Mouse (Mus musculus) midbrain, embryonic 15.5 days (tissue): ENCODE data around the gene Zfp536. TPM values are rescaled to one million over a fixed set of nuclear protein-coding genes. Genes with fewer than 3 reads are reported as not detected.
"Not testable (repeated sequence)": the region's sequence is repeated elsewhere in the genome, so short reads cannot be mapped to it uniquely, and the experiment has no call there.

Experiments used
- ATAC-seq: fragments of 200-750 bp; cut with Nextera tagmentation; replicated peaks from 2 replicates; pipeline ENCODE4 v1.8.0; 2017; ENCODE audit warnings: moderate TSS enrichment
- H3K27ac ChIP-seq: fragments of 300-500 bp; sonication (generic); 2 replicates; pipeline ENCODE4 v1.5.1; 2015; ENCODE audit warnings: mild to moderate bottlenecking, inconsistent platforms
- H3K27me3 ChIP-seq: fragments of 300-500 bp; sonication (generic); replicated peaks from 2 replicates; pipeline ENCODE4 v1.6.1; 2015; ENCODE audit warnings: inconsistent platforms
- H3K36me3 ChIP-seq: fragments of 300-500 bp; sonication (generic); replicated peaks from 2 replicates; pipeline ENCODE4 v1.6.1; 2015; ENCODE audit warnings: inconsistent platforms
- H3K4me1 ChIP-seq: fragments of 300-500 bp; sonication (generic); 2 replicates; pipeline ENCODE4 v1.6.1; 2015; ENCODE audit warnings: inconsistent platforms
- H3K4me2 ChIP-seq: fragments of 300-500 bp; sonication (generic); 2 replicates; pipeline ENCODE4 v1.6.1; 2015; ENCODE audit warnings: inconsistent platforms, mild to moderate bottlenecking, moderate library complexity
- H3K4me3 ChIP-seq: fragments of 300-500 bp; sonication (generic); 2 replicates; pipeline ENCODE4 v1.5.1; 2015; ENCODE audit warnings: mild to moderate bottlenecking, inconsistent platforms
- H3K9ac ChIP-seq: fragments of 300-500 bp; sonication (generic); 2 replicates; pipeline ENCODE4 v1.6.1; 2015; ENCODE audit warnings: mild to moderate bottlenecking, inconsistent platforms
- H3K9me3 ChIP-seq: fragments of 300-500 bp; sonication (generic); 2 replicates; pipeline ENCODE4 v1.6.1; 2016; ENCODE audit warnings: inconsistent platforms
- WGBS: fragments of 180-500 bp; shearing (Covaris S2); methylation state at CpG from one replicate; pipeline ENCODE4 v1.1.7; 2015; ENCODE audit warnings: mixed read lengths; 5-methylcytosine and 5-hydroxymethylcytosine counted together
- polyA plus RNA-seq: library from polyadenylated mRNA; unstranded; fragments of >200 nt; fragmentation: Nextera tagmentation; extraction: Ambion mirVana; gene quantifications from 2 replicates; pipeline ENCODE4 v1.2.1, GENCODE M21; 2015

The Zfp536 gene
- polyA plus RNA-seq, 1 experiment from 2014 or later = 36.7 TPM

- no peak overlapping the region for H3K4me2 ChIP-seq
- H3K9me3 ChIP-seq = no peaks in the 10 kb centered on the region
- H3K4me3 ChIP-seq = no peak overlapping the region
- no peaks in the 10 kb centered on the region for H3K27me3 ChIP-seq
- H3K9ac ChIP-seq = no peak overlapping the region
- ATAC-seq = no peak
- H3K27ac ChIP-seq = no peak overlapping the region
- H3K36me3 ChIP-seq = no peaks in the 10 kb centered on the region
- 95% methylated on average over 2 of the region's 2 CpGs for WGBS
- H3K4me1 ChIP-seq = no peaks in the 10 kb centered on the region
Observed at GRCm38 (mm10) chr7:37617880-37618279, 155.6 kb downstream of the Zfp536 start.

DNA sequence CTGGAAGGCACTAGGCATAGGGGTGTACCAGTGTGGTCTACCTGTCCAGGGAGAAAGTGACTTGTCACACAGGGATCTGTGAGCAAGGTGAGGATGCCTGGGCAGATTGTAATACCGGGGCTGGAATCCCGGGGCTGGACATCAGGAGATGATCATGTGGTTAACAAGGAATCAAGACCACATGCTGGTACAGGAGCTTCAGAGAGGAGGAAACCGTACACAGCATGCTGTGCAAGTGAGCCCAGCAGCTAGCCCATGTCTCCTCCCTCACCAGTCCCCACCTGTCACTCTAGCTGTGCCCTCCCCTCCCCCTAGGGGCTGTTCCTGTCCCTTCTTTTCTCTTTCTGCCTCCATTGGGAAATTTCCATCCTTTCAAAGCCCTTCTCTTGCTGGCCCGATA, 157.5 kb downstream of the Zfp536 start:
- Histone ChIP-seq H3K27ac (no peak overlapping the region), H3K4me1 (no peaks in the 10 kb centered on the region), H3K4me3 (no peak overlapping the region), H3K4me2 (no peak overlapping the region), H3K36me3 (no peaks in the 10 kb centered on the region), H3K27me3 (no peaks in the 10 kb centered on the region), H3K9me3 (no peaks in the 10 kb centered on the region), H3K9ac (no peak overlapping the region)
- 72% methylated on average over 4 of the region's 4 CpGs for WGBS
- no peak for ATAC-seq

DNA sequence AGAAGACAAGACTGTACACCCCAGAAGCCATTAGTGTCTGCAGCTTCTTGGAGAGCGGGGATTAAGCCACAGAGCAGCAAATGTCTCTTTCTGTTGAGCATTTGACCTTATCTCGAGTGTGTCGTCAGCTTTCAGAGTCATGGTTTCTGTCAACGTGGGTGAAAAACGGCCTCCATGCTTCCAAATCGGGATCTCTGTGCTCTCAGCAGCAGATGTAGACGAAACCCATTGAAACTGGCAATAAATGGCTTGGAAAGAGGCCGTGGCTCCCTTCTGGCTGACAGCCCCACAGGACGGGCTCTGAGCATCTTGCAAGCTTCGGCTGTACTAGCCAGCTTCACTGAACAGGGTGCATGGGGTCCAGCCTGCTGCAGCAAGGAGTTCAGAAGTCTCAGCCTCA, 159.1 kb downstream of the Zfp536 start:
- no peak overlapping the region for H3K27ac ChIP-seq

DNA sequence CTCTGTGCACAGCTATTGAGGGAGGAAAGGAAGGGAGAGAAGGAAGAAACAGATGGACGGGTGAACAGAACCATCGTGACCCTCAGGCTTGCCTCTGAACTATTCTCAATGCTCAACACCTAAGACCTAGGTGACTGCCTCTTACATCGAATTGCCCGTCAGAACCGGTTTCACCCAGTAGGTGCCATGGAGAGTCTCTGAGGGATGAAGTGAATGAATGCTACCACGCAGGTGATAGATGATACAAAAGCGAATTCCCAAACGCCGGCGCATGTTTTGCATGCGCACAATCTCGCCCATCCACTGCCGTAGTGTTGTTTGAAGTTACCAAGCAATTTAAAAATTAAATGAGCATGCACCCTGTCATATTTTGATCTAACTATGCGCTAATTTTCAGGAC, 164.9 kb downstream of the Zfp536 start:
- WGBS = 96% methylated on average over 14 of the region's 14 CpGs
- no peaks in the 10 kb centered on the region for H3K27me3 ChIP-seq
- H3K9me3 ChIP-seq = no peaks in the 10 kb centered on the region
- no peaks in the 10 kb centered on the region for H3K4me1 ChIP-seq
- H3K36me3 ChIP-seq = no peaks in the 10 kb centered on the region
- no peak overlapping the region for H3K4me2 ChIP-seq
- H3K9ac ChIP-seq = no peak overlapping the region
- no peak for ATAC-seq
- H3K27ac ChIP-seq = no peak overlapping the region
- H3K4me3 ChIP-seq = no peak overlapping the region

More for the DNA sequence above, 159.1 kb downstream of the Zfp536 start:
- no peaks in the 10 kb centered on the region for H3K27me3 ChIP-seq
- no peaks in the 10 kb centered on the region for H3K4me1 ChIP-seq
- WGBS = 69% methylated on average over 10 of the region's 10 CpGs
- H3K9me3 ChIP-seq = no peaks in the 10 kb centered on the region
- H3K9ac ChIP-seq = no peak overlapping the region
- no peaks in the 10 kb centered on the region for H3K36me3 ChIP-seq
- H3K4me2 ChIP-seq = no peak overlapping the region
- no peak overlapping the region for H3K4me3 ChIP-seq
- no peak for ATAC-seq

DNA sequence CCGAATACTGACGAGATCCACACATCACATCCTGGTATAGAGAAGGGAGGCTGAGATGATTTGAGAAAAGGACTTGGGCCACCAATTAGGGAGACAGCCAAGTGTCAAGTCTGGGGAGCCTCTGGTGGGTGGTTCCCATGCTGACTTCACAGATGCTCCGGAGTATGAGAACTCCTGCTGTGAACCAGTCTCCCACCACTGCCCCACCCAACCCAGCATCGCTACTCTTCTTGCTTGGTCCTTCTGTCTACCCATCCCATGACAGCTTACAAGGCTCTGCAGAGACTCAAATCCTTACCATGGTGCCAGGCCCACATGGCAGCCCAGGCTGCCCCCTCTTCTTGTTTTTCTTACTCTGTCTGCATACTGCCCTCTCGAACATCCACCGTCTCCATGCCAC, 165.5 kb downstream of the Zfp536 start:
- Histone ChIP-seq H3K27ac (no peak overlapping the region), H3K9ac (no peak overlapping the region), H3K4me1 (peaks cover 4% of the 10 kb centered on the region), H3K27me3 (no peaks in the 10 kb centered on the region), H3K9me3 (no peaks in the 10 kb centered on the region), H3K4me2 (no peak overlapping the region), H3K36me3 (no peaks in the 10 kb centered on the region), H3K4me3 (no peak overlapping the region)
- 94% methylated on average over 6 of the region's 6 CpGs for WGBS
- ATAC-seq = no peak

- Histone ChIP-seq H3K36me3 (no peaks in the 10 kb centered on the region), H3K4me1 (peaks cover 5% of the 10 kb centered on the region), H3K9me3 (no peaks in the 10 kb centered on the region), H3K4me2 (no peak overlapping the region), H3K4me3 (no peak overlapping the region), H3K27me3 (no peaks in the 10 kb centered on the region), H3K27ac (no peak overlapping the region), H3K9ac (no peak overlapping the region)
- ATAC-seq = no peak
- WGBS = 84% methylated on average over 5 of the region's 5 CpGs
Observed at GRCm38 (mm10) chr7:37606472-37606871, 167.0 kb downstream of the Zfp536 start.

- H3K4me3 ChIP-seq, H3K4me2 ChIP-seq, H3K9ac ChIP-seq, H3K27ac ChIP-seq, H3K27me3 ChIP-seq, H3K9me3 ChIP-seq, H3K36me3 ChIP-seq: not testable (repeated sequence)
- ATAC-seq = peak; percentile 70; the same call in 1 of the 2 replicates
- peaks cover 13% of the 10 kb centered on the region for H3K4me1 ChIP-seq
Observed at GRCm38 (mm10) chr7:37603525-37603909, 169.9 kb downstream of the Zfp536 start.

GRCm38 (mm10) chr7:37602871-37603524, 170.4 kb downstream of the Zfp536 start:
- no peak overlapping the region for H3K4me3 ChIP-seq
- WGBS = 11% methylated on average over 9 of the region's 9 CpGs
- H3K9ac ChIP-seq = no peak overlapping the region
- H3K9me3 ChIP-seq = no peaks in the 10 kb centered on the region
- peak; percentile 54; the same call in 1 of the 2 replicates for ATAC-seq
- H3K27ac ChIP-seq = no peak overlapping the region
- no peak overlapping the region for H3K4me2 ChIP-seq
- no peaks in the 10 kb centered on the region for H3K36me3 ChIP-seq
- no peaks in the 10 kb centered on the region for H3K27me3 ChIP-seq
- peaks cover 13% of the 10 kb centered on the region for H3K4me1 ChIP-seq

- Histone ChIP-seq H3K9me3 (no peaks in the 10 kb centered on the region), H3K9ac (no peak overlapping the region), H3K4me1 (peaks cover 13% of the 10 kb centered on the region), H3K36me3 (no peaks in the 10 kb centered on the region), H3K27me3 (no peaks in the 10 kb centered on the region), H3K4me2 (no peak overlapping the region), H3K27ac (no peak overlapping the region), H3K4me3 (no peak overlapping the region)
- WGBS = 66% methylated on average over 4 of the region's 4 CpGs
- no peak for ATAC-seq
Observed at GRCm38 (mm10) chr7:37600318-37600717, 173.1 kb downstream of the Zfp536 start.

- Histone ChIP-seq H3K27me3 (no peaks in the 10 kb centered on the region), H3K4me3 (no peak overlapping the region), H3K27ac (no peak overlapping the region), H3K9ac (no peak overlapping the region), H3K9me3 (no peaks in the 10 kb centered on the region), H3K4me1 (peaks cover 5% of the 10 kb centered on the region; the same call in 1 of the 2 replicates), H3K36me3 (no peaks in the 10 kb centered on the region), H3K4me2 (no peak overlapping the region)
- ATAC-seq = no peak
- 67% methylated on average over 12 of the region's 12 CpGs for WGBS
Observed at GRCm38 (mm10) chr7:37594211-37595030, 179.0 kb downstream of the Zfp536 start.

- Histone ChIP-seq H3K4me3 (no peak overlapping the region), H3K27ac (no peak overlapping the region), H3K36me3 (no peaks in the 10 kb centered on the region), H3K9ac (no peak overlapping the region), H3K9me3 (no peaks in the 10 kb centered on the region), H3K4me2 (no peak overlapping the region), H3K4me1 (no peaks in the 10 kb centered on the region), H3K27me3 (no peaks in the 10 kb centered on the region)
- WGBS = 95% methylated on average over 6 of the region's 6 CpGs
- ATAC-seq = no peak
Observed at GRCm38 (mm10) chr7:37593566-37593965, 179.9 kb downstream of the Zfp536 start.

DNA sequence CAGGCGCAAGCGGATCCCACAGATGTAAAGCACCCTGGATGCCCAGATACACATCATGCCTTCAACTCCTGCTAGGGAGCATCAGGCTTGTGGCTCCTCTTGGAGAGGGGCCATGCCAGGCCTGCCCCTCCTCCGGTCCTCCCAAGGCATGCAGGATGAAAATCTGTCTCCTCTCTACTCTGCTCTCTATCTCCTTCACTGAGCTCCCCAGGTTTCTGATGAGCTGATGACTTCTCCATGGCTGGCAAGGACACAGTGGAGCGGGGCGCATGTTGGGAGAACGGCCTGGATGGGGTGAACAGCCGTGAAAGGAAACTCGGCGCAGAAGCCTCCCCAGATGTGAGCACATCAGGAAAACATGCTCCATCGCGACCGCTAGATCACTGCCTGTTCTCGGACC, 186.7 kb downstream of the Zfp536 start:
- no peak for ATAC-seq
- Histone ChIP-seq H3K9me3 (no peaks in the 10 kb centered on the region), H3K27me3 (no peaks in the 10 kb centered on the region), H3K36me3 (no peaks in the 10 kb centered on the region), H3K4me1 (no peaks in the 10 kb centered on the region), H3K27ac (no peak overlapping the region), H3K9ac (no peak overlapping the region), H3K4me3 (no peak overlapping the region), H3K4me2 (no peak overlapping the region)
- 88% methylated on average over 13 of the region's 13 CpGs for WGBS

DNA sequence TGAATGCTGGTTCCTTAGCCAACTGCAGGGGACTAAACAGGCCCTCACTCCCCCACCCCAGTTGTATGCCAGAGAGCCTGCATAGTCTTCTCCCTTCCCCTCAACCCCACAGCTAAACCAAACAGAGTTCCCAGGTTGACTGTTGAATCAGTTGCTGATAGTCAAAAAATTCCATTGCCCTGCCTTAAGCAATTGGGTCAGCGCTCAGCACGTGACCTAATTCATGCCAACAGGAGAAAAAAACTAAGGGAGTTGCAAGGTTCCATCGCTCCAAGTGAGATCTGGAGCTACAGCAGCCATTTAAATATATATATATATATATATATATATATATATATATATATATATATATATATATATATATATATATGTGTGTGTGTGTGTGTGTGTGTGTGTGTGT, 192.2 kb downstream of the Zfp536 start:
- Histone ChIP-seq H3K27ac (no peak overlapping the region), H3K9me3 (no peaks in the 10 kb centered on the region), H3K4me1 (no peaks in the 10 kb centered on the region), H3K9ac (no peak overlapping the region), H3K4me3 (no peak overlapping the region), H3K36me3 (no peaks in the 10 kb centered on the region), H3K27me3 (no peaks in the 10 kb centered on the region), H3K4me2 (no peak overlapping the region)
- 97% methylated on average over 3 of the region's 3 CpGs for WGBS
- ATAC-seq = no peak
